Mouse (Mus musculus) cerebellum, adult 2 months (tissue): ENCODE data around the gene Ctnnd1. TPM values are rescaled to one million over a fixed set of nuclear protein-coding genes. Genes with fewer than 3 reads are reported as not detected.
A peak's percentile ranks its signal among the peaks of the same experiment; 100 is the strongest.

ENCODE experiments used
- DNase-seq, 2 experiments: peaks; one replicate each; pipeline ENCODE4 v3.0.0; 2021
- H3K27ac ChIP-seq: fragments of 200-500 bp; 2 replicates; pipeline ENCODE4 v1.5.1; 2012; ENCODE audit warnings: low read length, control low read depth, inconsistent platforms; ENCODE audit not compliant: insufficient read depth
- H3K27me3 ChIP-seq: fragments of 200-500 bp; 2 replicates; pipeline ENCODE4 v1.6.1; 2012; ENCODE audit warnings: inconsistent platforms, mild to moderate bottlenecking, low read length, moderate library complexity; ENCODE audit not compliant: control insufficient read depth, insufficient read depth
- H3K4me1 ChIP-seq: fragments of 200-500 bp; 2 replicates; pipeline ENCODE4 v1.6.1; 2011; ENCODE audit warnings: low read length; ENCODE audit not compliant: control insufficient read depth, insufficient read depth
- H3K4me3 ChIP-seq: fragments of 200-500 bp; replicated peaks from 2 replicates; pipeline ENCODE3; 2011; ENCODE audit warnings: mild to moderate bottlenecking, low read depth, low read length, control low read depth; ENCODE audit not compliant: insufficient read depth
- CTCF ChIP-seq: fragments of 200-500 bp; IDR thresholded peaks from 2 replicates; pipeline ENCODE4 v1.5.1; 2011; ENCODE audit warnings: low read depth, mild to moderate bottlenecking, control low read depth, low read length, moderate library complexity, borderline replicate concordance; ENCODE audit not compliant: insufficient read depth
- POLR2A ChIP-seq: fragments of 200-500 bp; IDR thresholded peaks from 2 replicates; pipeline ENCODE4 v1.6.1; 2011; ENCODE audit warnings: low read length, control low read depth, borderline replicate concordance; ENCODE audit not compliant: insufficient read depth
- WGBS: fragments of 180-500 bp; shearing (Covaris S2); methylation state at CpG from one replicate; pipeline ENCODE4 v1.1.7; 2018; 5-methylcytosine and 5-hydroxymethylcytosine counted together
- polyA plus RNA-seq: library from polyadenylated mRNA; depleted of rRNA; stranded (reverse); fragments of >200 nt; gene quantifications from 2 replicates; pipeline ENCODE4 v1.2.3, GENCODE M21; 2012

The Ctnnd1 gene
- polyA plus RNA-seq, 1 experiment, result 34.4 TPM

- H3K27me3 ChIP-seq, result no peaks in the 10 kb centered on the region
- no peak for DNase-seq
- H3K27ac ChIP-seq, result no peak overlapping the region
- TF ChIP-seq CTCF (no peak), POLR2A (no peak)
- H3K4me3 ChIP-seq, result no peak overlapping the region
- no peaks in the 10 kb centered on the region for H3K4me1 ChIP-seq
- 48% methylated on average over 3 of the region's 3 CpGs for WGBS
These were observed 9.7 kb upstream of the Ctnnd1 start for GRCm38 (mm10) chr2:84660253-84660652.

GRCm38 (mm10) chr2:84658806-84659205, 8.2 kb upstream of the Ctnnd1 start, which contains the start of gene Btbd18:
Gene Btbd18, plus strand, starts transcription at chr2:84659079.
- Histone ChIP-seq H3K27ac (no peak within 1 kb of the TSS), H3K27me3 (no peaks in the 10 kb centered on the region), H3K4me1 (no peaks in the 10 kb centered on the region), H3K4me3 (no peak within 1 kb of the TSS)
- 93% methylated on average over 32 of the region's 32 CpGs for WGBS
- TF ChIP-seq POLR2A (no peak), CTCF (no peak)
- no peak for DNase-seq

- no peak for DNase-seq
- no peaks in the 10 kb centered on the region for H3K27me3 ChIP-seq
- TF ChIP-seq CTCF (no peak), POLR2A (no peak)
- no peaks in the 10 kb centered on the region for H3K4me1 ChIP-seq
- no peak overlapping the region for H3K4me3 ChIP-seq
- 65% methylated on average over 1 of the region's 1 CpGs for WGBS
- no peak overlapping the region for H3K27ac ChIP-seq
These were observed 5.3 kb upstream of the Ctnnd1 start for GRCm38 (mm10) chr2:84655864-84656263.

- Histone ChIP-seq H3K27ac (no peak overlapping the region), H3K27me3 (no peaks in the 10 kb centered on the region), H3K4me3 (no peak overlapping the region), H3K4me1 (no peaks in the 10 kb centered on the region; the same call in 1 of the 2 replicates)
- TF ChIP-seq POLR2A (no peak), CTCF (no peak)
- no peak for DNase-seq
These were observed 2.8 kb upstream of the Ctnnd1 start for GRCm38 (mm10) chr2:84653354-84653753.

GRCm38 (mm10) chr2:84649674-84650073, 891 bp downstream of the Ctnnd1 start:
- DNase-seq, result peak in 1 of 2 experiments; percentile 34
- no peak overlapping the region for H3K27ac ChIP-seq
- H3K4me3 ChIP-seq, result peak overlapping the region; percentile 88
- WGBS, result 0% methylated on average over 10 of the region's 10 CpGs
- no peaks in the 10 kb centered on the region for H3K27me3 ChIP-seq
- TF ChIP-seq POLR2A (no peak), CTCF (no peak)
- no peaks in the 10 kb centered on the region; the same call in 1 of the 2 replicates for H3K4me1 ChIP-seq

- H3K27ac ChIP-seq, result no peak overlapping the region
- no peaks in the 10 kb centered on the region; the same call in 1 of the 2 replicates for H3K4me1 ChIP-seq
- no peaks in the 10 kb centered on the region for H3K27me3 ChIP-seq
- peak overlapping the region; percentile 56 for H3K4me3 ChIP-seq
- 5% methylated on average over 6 of the region's 6 CpGs for WGBS
- no peak for TF ChIP-seq CTCF
- TF ChIP-seq POLR2A, result no peak
- peak in 1 of 2 experiments; percentile 23 for DNase-seq
These were observed 2.2 kb downstream of the Ctnnd1 start for GRCm38 (mm10) chr2:84648369-84648768.

- WGBS, result 90% methylated on average over 6 of the region's 6 CpGs
- TF ChIP-seq CTCF (no peak), POLR2A (no peak)
- H3K4me1 ChIP-seq, result no peaks in the 10 kb centered on the region; the same call in 1 of the 2 replicates
- no peak overlapping the region for H3K4me3 ChIP-seq
- no peaks in the 10 kb centered on the region for H3K27me3 ChIP-seq
- no peak for DNase-seq
- no peak overlapping the region for H3K27ac ChIP-seq
These were observed 3.5 kb downstream of the Ctnnd1 start for GRCm38 (mm10) chr2:84647051-84647568.

GRCm38 (mm10) chr2:84646138-84646537, 4.4 kb downstream of the Ctnnd1 start:
- no peak for TF ChIP-seq POLR2A
- TF ChIP-seq CTCF, result no peak
- H3K4me1 ChIP-seq, result no peaks in the 10 kb centered on the region; the same call in 1 of the 2 replicates
- no peak for DNase-seq
- H3K27ac ChIP-seq, result no peak overlapping the region
- WGBS, result 59% methylated on average over 1 of the region's 1 CpGs
- no peak overlapping the region for H3K4me3 ChIP-seq
- H3K27me3 ChIP-seq, result no peaks in the 10 kb centered on the region
